Mouse (Mus musculus) embryonic fibroblast, embryonic 13.5 days (primary cell): ENCODE data around the gene Clec11a. TPM values are rescaled to one million over a fixed set of nuclear protein-coding genes. Genes with fewer than 3 reads are reported as not detected.

ENCODE experiments used
- H3K27ac ChIP-seq: 2 replicates; pipeline ENCODE4 v1.5.1; 2012; ENCODE audit warnings: low read length, control low read depth, inconsistent platforms; ENCODE audit not compliant: insufficient read depth
- H3K4me1 ChIP-seq: 2 replicates; pipeline ENCODE4 v1.6.1; 2011; ENCODE audit warnings: low read length; ENCODE audit not compliant: control insufficient read depth, insufficient read depth
- H3K4me3 ChIP-seq: 2 replicates; pipeline ENCODE4 v1.5.1; 2011; ENCODE audit warnings: mild to moderate bottlenecking, control low read depth, low read length; ENCODE audit not compliant: insufficient read depth
- CTCF ChIP-seq: IDR thresholded peaks from 2 replicates; pipeline ENCODE4 v1.5.1; 2011; ENCODE audit warnings: mild to moderate bottlenecking, control low read depth, low read length, moderate library complexity, borderline replicate concordance; ENCODE audit not compliant: insufficient read depth
- POLR2A ChIP-seq: IDR thresholded peaks from 2 replicates; pipeline ENCODE4 v1.6.1; 2011; ENCODE audit warnings: low read depth, mild to moderate bottlenecking, control low read depth, low read length, moderate library complexity
- polyA plus RNA-seq: library from polyadenylated mRNA; stranded (reverse); fragments of >200 nt; gene quantifications from 2 replicates; pipeline ENCODE4 v1.2.4, GENCODE M21; 2011; ENCODE audit warnings: low read depth; ENCODE audit not compliant: missing spikeins, insufficient read length

The Clec11a gene
- polyA plus RNA-seq, 1 experiment, result 13.4 TPM

DNA sequence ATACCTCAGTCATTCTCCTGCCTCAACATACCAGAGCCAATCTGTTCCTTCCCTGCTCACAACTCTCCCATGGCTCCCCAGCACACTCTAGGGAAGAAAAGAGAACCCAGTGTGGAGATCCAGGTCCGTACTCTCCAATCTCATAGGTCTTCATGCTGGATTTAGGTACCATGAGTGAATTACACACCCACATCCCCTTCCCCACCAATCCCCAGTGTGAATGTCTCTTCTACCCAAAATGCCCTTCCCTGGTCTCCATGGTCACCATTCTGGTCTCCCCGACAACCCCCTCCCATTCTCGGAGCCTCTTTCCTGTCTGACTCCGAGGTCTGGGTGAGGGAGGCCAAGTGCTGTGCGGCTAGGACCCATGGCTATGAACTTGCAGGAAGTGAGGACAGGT, 45.6 kb downstream of the Clec11a start, which contains the start of gene Gm15517:
Gene Gm15517 (plus strand): TSS at position 301 of the 400 bp plus-strand sequence.
- H3K27ac ChIP-seq, result no peak within 1 kb of the TSS
- H3K4me1 ChIP-seq, result no peaks in the 10 kb centered on the region
- no peak within 1 kb of the TSS for H3K4me3 ChIP-seq
- TF ChIP-seq POLR2A, result no peak
- TF ChIP-seq CTCF, result no peak

DNA sequence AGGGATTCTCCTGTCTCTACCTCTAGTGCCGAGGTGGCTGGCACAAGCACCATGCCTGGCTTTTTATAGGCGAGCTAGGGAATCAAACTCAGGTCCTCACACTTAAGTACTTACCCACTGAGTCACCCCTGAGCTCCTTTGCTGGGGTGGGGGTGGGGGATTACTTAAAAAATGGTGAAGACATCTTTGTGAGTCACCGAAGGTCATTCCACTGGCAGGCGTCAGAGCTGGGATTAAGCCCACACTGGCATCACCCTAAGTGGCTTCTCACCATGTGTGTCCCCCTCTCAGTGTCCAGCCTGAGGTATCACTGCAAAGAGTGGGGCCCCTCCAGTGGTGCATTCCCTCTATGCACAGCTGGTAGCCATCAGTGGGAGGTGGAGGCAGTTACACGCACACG, 46.3 kb downstream of the Clec11a start:
- no peak overlapping the region for H3K27ac ChIP-seq
- no peak for TF ChIP-seq CTCF
- no peak for TF ChIP-seq POLR2A
- H3K4me1 ChIP-seq, result no peaks in the 10 kb centered on the region

DNA sequence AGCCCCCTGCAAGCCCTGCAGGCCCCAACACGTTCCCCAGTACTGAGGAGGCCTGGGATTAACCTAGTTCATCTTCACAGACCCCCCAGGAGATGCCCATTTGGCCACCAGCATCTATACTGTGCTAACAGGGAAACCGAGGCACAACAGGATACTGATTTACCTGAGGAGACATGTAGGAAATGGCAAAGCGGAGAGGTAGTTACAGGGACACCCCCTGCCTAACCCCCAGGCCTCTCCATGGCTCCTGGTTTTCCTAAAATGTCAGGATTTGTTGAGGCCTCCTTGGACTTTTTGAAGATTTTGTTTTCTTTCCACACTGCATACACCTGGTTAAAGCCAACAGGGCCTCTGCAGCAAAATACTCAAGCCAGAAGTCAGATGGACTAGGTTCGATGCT, 49.4 kb downstream of the Clec11a start, which contains the start of gene Acp4:
Gene Acp4 (minus strand): TSS at position 101 of the 400 bp plus-strand sequence.
- H3K27ac ChIP-seq, result no peak within 1 kb of the TSS
- H3K4me3 ChIP-seq, result no peak within 1 kb of the TSS
- TF ChIP-seq CTCF, result no peak
- no peak for TF ChIP-seq POLR2A
- no peaks in the 10 kb centered on the region for H3K4me1 ChIP-seq

More for the DNA sequence above, 46.3 kb downstream of the Clec11a start:
- no peak overlapping the region for H3K4me3 ChIP-seq

DNA sequence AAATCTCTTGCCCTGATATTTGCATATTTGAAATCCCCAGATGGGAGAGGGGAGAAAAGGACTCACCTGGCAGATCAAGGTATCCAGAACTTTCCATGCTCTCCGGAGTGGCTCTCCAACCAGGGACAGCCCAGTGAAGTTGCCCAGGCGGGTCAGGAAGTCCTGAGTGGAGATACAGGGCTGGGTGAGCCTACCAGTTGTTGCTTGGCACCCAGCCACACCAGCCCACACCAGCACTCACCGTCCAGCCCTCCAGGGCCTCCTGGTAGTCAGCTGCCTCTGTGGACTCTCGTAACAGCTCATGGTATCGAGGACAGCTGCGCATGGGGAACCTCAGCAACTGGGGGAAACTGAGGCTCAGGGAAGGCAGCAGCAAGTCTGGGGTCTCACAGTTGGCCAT, 51.8 kb downstream of the Clec11a start:
- Histone ChIP-seq H3K4me1 (no peaks in the 10 kb centered on the region), H3K27ac (no peak overlapping the region), H3K4me3 (no peak overlapping the region)
- TF ChIP-seq POLR2A, result 0 out of 2 replicates have a peak, but pooled peaks have one; percentile 6
- TF ChIP-seq CTCF, result no peak

DNA sequence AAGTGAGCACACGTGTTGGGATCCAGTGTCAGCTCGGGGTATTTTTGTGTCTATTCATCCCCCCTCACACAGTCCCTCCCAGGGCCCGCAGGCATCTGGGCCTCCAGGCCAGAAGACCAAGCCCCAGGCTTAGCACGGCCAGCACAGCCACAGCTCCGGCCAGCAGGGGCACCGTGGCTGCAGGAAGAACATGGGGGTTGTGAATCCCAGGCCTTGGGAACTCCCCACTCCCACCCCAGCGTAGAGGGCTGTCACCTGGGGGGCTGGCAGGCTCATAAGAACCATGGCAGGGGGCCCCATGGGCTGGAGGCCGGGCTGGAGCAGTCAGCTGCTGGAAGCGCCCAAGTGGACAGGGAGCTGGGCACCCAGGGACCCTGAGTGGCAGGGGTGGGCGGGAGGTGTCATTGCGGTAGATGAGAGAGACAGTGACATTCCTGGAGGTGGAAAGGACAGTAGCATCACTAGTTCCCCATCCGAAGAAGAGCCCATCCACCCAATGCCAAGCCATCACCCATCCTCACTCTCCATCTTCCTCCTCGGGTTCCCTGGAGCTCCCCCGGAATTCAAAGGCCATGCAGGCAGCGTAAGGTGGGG, 53.6 kb downstream of the Clec11a start:
- Histone ChIP-seq H3K4me1 (no peaks in the 10 kb centered on the region), H3K27ac (no peak overlapping the region)
- TF ChIP-seq POLR2A (no peak), CTCF (no peak)

More for the DNA sequence above, 53.6 kb downstream of the Clec11a start:
- H3K4me3 ChIP-seq, result no peak overlapping the region

Other genes with a start within 250 kb of the Clec11a start
- gene Klk1b21, start 204.6 kb downstream of the Clec11a start, polyA plus RNA-seq, result not detected in 2 replicates
- gene Klk1b22, start 194.2 kb downstream of the Clec11a start, polyA plus RNA-seq, result not detected in 2 replicates
- gene Klk1b16, start 170.1 kb downstream of the Clec11a start, polyA plus RNA-seq, result not detected in 2 replicates
- gene Klk1b24, start 118.7 kb downstream of the Clec11a start, polyA plus RNA-seq, result not detected in 2 replicates
- not detected in 2 replicates for gene Klk1b3, start 108.7 kb downstream of the Clec11a start, polyA plus RNA-seq
- not detected in 2 replicates for gene Klk1b4, start 99.5 kb downstream of the Clec11a start, polyA plus RNA-seq
- not detected in 2 replicates for gene Klk1b5, start 91.0 kb downstream of the Clec11a start, polyA plus RNA-seq
- not detected in 2 replicates for gene Klk1, start 81.5 kb downstream of the Clec11a start, polyA plus RNA-seq
- not detected in 2 replicates for gene Gm36864, start 70.7 kb downstream of the Clec11a start, polyA plus RNA-seq
- 0.75 and 1.1 TPM in 2 replicates for gene 1700028J19Rik, start 60.2 kb downstream of the Clec11a start, polyA plus RNA-seq
- 71.4 and 78.0 TPM in 2 replicates for gene 2410002F23Rik, start 60.2 kb downstream of the Clec11a start, polyA plus RNA-seq
- not detected in 2 replicates for gene Acp4, start 49.5 kb downstream of the Clec11a start, polyA plus RNA-seq
- gene Gm15517, start 45.5 kb downstream of the Clec11a start, polyA plus RNA-seq, result not detected in 2 replicates
- 1.1 and 2.6 TPM in 2 replicates for gene Shank1, start 3.4 kb upstream of the Clec11a start, polyA plus RNA-seq
- gene Syt3, start 77.2 kb upstream of the Clec11a start, polyA plus RNA-seq, result 0.18 and 0.25 TPM in 2 replicates
- not detected in 2 replicates for gene 1700008O03Rik, start 78.9 kb upstream of the Clec11a start, polyA plus RNA-seq
- 0.32 TPM in 1 of 2 replicates, not detected in the other for gene Lrrc4b, start 122.1 kb upstream of the Clec11a start, polyA plus RNA-seq
- gene Aspdh, start 158.5 kb upstream of the Clec11a start, polyA plus RNA-seq, result not detected in 2 replicates
- gene Josd2, start 161.1 kb upstream of the Clec11a start, polyA plus RNA-seq, result 53.0 and 53.9 TPM in 2 replicates
- gene Emc10, start 189.6 kb upstream of the Clec11a start, polyA plus RNA-seq, result 100 and 111 TPM in 2 replicates
- 2.7 and 4.4 TPM in 2 replicates for gene Fam71e1, start 189.7 kb upstream of the Clec11a start, polyA plus RNA-seq
- not detected in 2 replicates for gene Mybpc2, start 217.8 kb upstream of the Clec11a start, polyA plus RNA-seq
- not detected in 2 replicates for gene Spib, start 225.2 kb upstream of the Clec11a start, polyA plus RNA-seq
- gene Pold1, start 241.9 kb upstream of the Clec11a start, polyA plus RNA-seq, result 21.1 and 23.7 TPM in 2 replicates
- gene Nr1h2, start 247.0 kb upstream of the Clec11a start, polyA plus RNA-seq, result 55.1 and 58.4 TPM in 2 replicates